Mouse (Mus musculus) neural tube, embryonic 13.5 days (tissue): ENCODE results near the gene Fcgr3. TPM values are rescaled to one million over a fixed set of nuclear protein-coding genes. Genes with fewer than 3 reads are reported as not detected.
A peak's percentile ranks its signal among the peaks of the same experiment; 100 is the strongest.
"Not testable (repeated sequence)": the region's sequence is repeated elsewhere in the genome, so short reads cannot be mapped to it uniquely, and the experiment has no call there.

Experiments used
- ATAC-seq: fragments of 200-750 bp; cut with Nextera tagmentation; 2 replicates; pipeline ENCODE4 v1.8.0; 2017; ENCODE audit warnings: low read depth, mild to moderate bottlenecking, moderate TSS enrichment, moderate library complexity
- H3K27ac ChIP-seq: fragments of 300-500 bp; sonication (generic); replicated peaks from 2 replicates; pipeline ENCODE4 v1.5.1; 2015; ENCODE audit warnings: moderate library complexity, mild to moderate bottlenecking, inconsistent platforms
- H3K27me3 ChIP-seq: fragments of 300-500 bp; sonication (generic); 2 replicates; pipeline ENCODE4 v1.6.1; 2015; ENCODE audit warnings: mild to moderate bottlenecking, inconsistent platforms
- H3K36me3 ChIP-seq: fragments of 300-500 bp; sonication (generic); 2 replicates; pipeline ENCODE4 v1.6.1; 2015; ENCODE audit warnings: mild to moderate bottlenecking, inconsistent platforms
- H3K4me1 ChIP-seq: fragments of 300-500 bp; sonication (generic); replicated peaks from 2 replicates; pipeline ENCODE4 v1.6.1; 2015; ENCODE audit warnings: inconsistent platforms
- H3K4me2 ChIP-seq: fragments of 300-500 bp; sonication (generic); 2 replicates; pipeline ENCODE4 v1.6.1; 2015; ENCODE audit warnings: inconsistent platforms, mild to moderate bottlenecking, moderate library complexity
- H3K4me3 ChIP-seq: fragments of 300-500 bp; sonication (generic); 2 replicates; pipeline ENCODE4 v1.5.1; 2015; ENCODE audit warnings: mild to moderate bottlenecking, inconsistent platforms
- H3K9ac ChIP-seq: fragments of 300-500 bp; sonication (generic); 2 replicates; pipeline ENCODE4 v1.6.1; 2015; ENCODE audit warnings: moderate library complexity, mild to moderate bottlenecking, inconsistent platforms
- H3K9me3 ChIP-seq: fragments of 300-500 bp; sonication (generic); 2 replicates; pipeline ENCODE4 v1.6.1; 2016; ENCODE audit warnings: inconsistent platforms
- WGBS: fragments of 180-500 bp; shearing (Covaris S2); methylation state at CpG from one replicate; pipeline ENCODE4 v1.1.7; 2015; 5-methylcytosine and 5-hydroxymethylcytosine counted together
- polyA plus RNA-seq: library from polyadenylated mRNA; unstranded; fragments of >200 nt; fragmentation: Nextera tagmentation; extraction: Ambion mirVana; gene quantifications from 2 replicates; pipeline ENCODE4 v1.2.1, GENCODE M21; 2015

The Fcgr3 gene
- polyA plus RNA-seq, 1 experiment from 2014 or later, result 9.0 TPM

DNA sequence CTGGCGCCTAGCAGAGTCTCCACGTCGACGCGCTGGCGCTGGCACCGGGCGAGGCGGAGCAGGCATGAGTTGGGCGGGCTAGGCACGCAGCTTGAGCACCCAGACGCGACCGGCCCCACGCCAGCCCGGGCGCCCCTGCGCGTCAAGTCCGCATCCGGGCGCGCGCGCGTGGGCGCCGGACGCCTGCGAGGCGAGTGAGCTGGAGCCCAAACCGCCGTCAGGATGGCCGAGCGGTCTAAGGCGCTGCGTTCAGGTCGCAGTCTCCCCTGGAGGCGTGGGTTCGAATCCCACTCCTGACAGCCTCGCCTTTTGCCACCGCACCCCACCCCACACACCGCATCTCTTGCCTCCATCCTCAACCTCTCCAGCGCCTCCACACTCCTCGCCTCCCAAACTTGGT, 1.0 kb upstream of the Fcgr3 start:
- not testable (repeated sequence) for H3K4me1 ChIP-seq, H3K27ac ChIP-seq, H3K9ac ChIP-seq, H3K36me3 ChIP-seq, H3K9me3 ChIP-seq
- peak overlapping the region; percentile 26 for H3K4me3 ChIP-seq
- peak; percentile 7 for ATAC-seq
- H3K4me2 ChIP-seq, result peak overlapping the region; percentile 43
- peaks cover 52% of the 10 kb centered on the region for H3K27me3 ChIP-seq
- 7% methylated on average over 31 of the region's 45 CpGs for WGBS

DNA sequence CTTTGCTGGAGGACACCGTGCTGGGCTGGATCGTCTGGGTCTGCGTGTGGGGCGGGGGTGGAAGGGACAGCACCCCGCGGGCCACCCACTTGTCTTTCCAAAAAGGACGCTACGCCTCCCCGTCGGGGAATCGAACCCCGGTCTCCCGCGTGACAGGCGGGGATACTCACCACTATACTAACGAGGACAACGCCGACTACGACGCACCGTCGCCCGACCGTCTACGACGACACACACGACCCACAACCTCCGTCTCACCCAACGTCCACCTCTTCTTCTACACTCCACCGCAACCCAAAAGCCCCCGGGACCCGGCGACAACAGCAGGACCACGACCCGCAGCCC, 480 bp upstream of the Fcgr3 start:
- not testable (repeated sequence) for H3K4me1 ChIP-seq
- WGBS, result under 1% methylated on average over 24 of the region's 35 CpGs
- H3K4me2 ChIP-seq, result peak overlapping the region; percentile 41

DNA sequence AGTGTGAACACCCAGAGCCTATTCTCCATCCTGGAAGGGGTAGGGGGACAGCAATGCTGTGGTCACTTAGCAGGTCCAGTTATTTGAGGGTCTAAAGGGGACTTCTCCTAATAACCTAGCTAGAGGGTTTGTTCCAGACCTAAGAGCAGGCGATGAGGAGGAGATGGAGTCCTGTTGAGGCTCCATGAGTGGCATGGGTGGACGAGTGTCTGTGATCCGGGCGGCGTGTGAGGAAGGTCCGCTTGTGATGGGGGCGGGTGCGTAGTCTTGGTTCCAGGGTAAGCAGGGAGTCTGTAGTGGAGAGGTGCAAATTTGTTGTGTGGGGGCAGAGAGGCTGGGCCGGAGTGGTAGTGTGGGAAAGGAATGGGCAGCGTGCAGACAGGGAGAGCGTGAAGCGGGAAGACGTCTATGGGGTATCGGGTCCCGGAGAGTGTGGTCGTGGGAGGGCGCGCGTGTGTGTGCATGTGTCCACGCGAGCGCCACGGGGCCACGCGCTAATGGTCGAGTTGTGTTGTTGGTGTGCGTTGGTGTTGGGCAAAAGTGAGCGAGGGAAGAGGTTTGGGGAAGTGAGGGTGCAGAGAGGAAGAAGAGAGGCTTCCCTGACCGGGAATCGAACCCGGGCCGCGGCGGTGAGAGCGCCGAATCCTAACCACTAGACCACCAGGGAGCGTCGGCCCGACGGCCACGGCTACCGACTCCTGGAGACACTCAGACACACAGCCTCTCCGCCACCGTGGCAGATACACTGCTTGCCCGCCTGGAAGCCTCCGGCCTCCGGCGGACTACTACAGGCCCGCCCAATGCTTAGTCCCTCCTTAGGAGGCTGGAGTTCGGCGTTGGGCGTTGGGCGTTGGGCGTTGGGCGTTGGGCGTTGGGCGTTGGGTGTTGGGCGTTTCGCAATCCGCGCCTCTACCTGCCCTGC, 905 bp downstream of the Fcgr3 start:
- H3K4me1 ChIP-seq, H3K27ac ChIP-seq, H3K36me3 ChIP-seq, H3K9ac ChIP-seq, H3K9me3 ChIP-seq: not testable (repeated sequence)
- Histone ChIP-seq H3K4me3 (peak overlapping the region; percentile 29), H3K27me3 (peaks cover 50% of the 10 kb centered on the region), H3K4me2 (peak overlapping the region; percentile 41)
- 10% methylated on average over 42 of the region's 61 CpGs for WGBS
- ATAC-seq, result peak; percentile 77

More for the DNA sequence above, 480 bp upstream of the Fcgr3 start:
- peak overlapping the region; percentile 29 for H3K4me3 ChIP-seq
- not testable (repeated sequence) for H3K36me3 ChIP-seq, H3K27ac ChIP-seq, H3K9me3 ChIP-seq, H3K9ac ChIP-seq
- peaks cover 51% of the 10 kb centered on the region for H3K27me3 ChIP-seq
- ATAC-seq, result peak; percentile 41

DNA sequence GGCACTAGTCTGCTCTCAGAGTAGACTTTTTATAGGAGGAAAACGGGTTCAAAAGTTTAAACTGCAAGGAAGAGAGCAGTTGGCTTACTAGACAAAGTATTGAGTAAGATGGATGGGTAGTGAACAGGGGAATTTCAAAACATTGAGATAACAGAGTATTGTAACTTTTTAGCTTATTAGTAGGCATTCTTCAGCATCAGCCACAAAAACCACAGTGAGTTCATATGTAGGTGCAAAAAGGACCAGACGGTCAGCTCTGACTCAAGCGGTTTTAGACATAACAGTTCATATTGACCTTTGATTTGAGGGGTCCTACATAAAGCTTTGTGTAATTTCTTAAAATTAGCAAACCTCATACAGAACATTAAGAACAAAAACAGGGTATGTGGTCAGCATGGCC, 3.2 kb downstream of the Fcgr3 start:
- peaks cover 48% of the 10 kb centered on the region for H3K27me3 ChIP-seq
- H3K36me3 ChIP-seq, result no peaks in the 10 kb centered on the region
- H3K4me2 ChIP-seq, result no peak overlapping the region
- H3K9ac ChIP-seq, result no peak overlapping the region
- H3K4me1 ChIP-seq, result peaks cover 7% of the 10 kb centered on the region
- no peak overlapping the region for H3K27ac ChIP-seq
- H3K4me3 ChIP-seq, result no peak overlapping the region
- no peak for ATAC-seq
- no peaks in the 10 kb centered on the region for H3K9me3 ChIP-seq
- WGBS, result 93% methylated on average over 3 of the region's 3 CpGs

DNA sequence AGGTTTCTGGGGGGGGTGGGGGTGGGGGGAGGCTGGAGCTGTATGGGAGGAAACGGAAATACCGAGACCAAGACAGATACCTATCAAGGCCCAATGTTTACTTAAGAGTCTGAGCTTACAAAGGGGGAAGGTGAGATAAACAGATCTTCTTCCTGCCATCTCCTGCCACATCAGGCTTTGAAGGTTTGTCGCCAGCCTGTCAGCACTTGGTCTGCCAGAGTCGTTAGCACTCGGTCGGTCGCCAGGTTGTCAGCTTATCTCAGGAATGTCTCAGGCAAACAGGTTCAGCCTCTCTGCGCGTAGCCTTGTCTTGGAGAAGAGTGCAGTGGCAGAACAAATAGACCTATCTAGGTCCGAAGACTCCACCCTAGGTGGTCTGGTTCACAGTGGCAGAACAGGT, 4.3 kb downstream of the Fcgr3 start:
- no peak overlapping the region for H3K4me3 ChIP-seq
- no peak overlapping the region for H3K27ac ChIP-seq
- no peak for ATAC-seq
- H3K4me2 ChIP-seq, result no peak overlapping the region
- 60% methylated on average over 10 of the region's 10 CpGs for WGBS
- H3K9ac ChIP-seq, result no peak overlapping the region
- peaks cover 39% of the 10 kb centered on the region for H3K27me3 ChIP-seq
- no peaks in the 10 kb centered on the region for H3K9me3 ChIP-seq
- H3K36me3 ChIP-seq, result no peaks in the 10 kb centered on the region
- H3K4me1 ChIP-seq, result peaks cover 7% of the 10 kb centered on the region

DNA sequence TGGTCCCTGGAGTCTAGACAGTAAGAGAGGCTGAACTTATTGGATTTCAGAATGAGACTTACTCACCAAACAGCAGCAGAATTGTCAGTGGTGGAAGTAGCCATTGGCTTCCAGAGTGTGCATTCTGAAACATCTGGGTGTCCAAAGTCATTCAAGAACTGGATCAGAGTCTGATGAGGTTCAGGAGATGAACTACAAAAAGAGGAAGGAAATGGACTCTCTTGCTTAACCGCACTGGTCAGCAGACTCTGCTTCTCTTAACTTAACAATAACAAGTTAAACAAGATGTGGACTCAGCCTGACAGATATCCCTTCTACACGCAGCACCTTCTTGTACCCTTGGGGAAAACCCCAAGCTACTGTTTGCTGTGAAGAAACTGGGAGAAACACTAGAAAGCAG, 5.5 kb downstream of the Fcgr3 start:
- H3K4me1 ChIP-seq, result peaks cover 3% of the 10 kb centered on the region
- no peaks in the 10 kb centered on the region for H3K36me3 ChIP-seq
- H3K27ac ChIP-seq, result no peak overlapping the region
- no peak overlapping the region for H3K9ac ChIP-seq
- no peak for ATAC-seq
- H3K4me3 ChIP-seq, result no peak overlapping the region
- no peaks in the 10 kb centered on the region for H3K9me3 ChIP-seq
- 93% methylated on average over 2 of the region's 2 CpGs for WGBS
- no peak overlapping the region for H3K4me2 ChIP-seq
- H3K27me3 ChIP-seq, result peaks cover 29% of the 10 kb centered on the region

DNA sequence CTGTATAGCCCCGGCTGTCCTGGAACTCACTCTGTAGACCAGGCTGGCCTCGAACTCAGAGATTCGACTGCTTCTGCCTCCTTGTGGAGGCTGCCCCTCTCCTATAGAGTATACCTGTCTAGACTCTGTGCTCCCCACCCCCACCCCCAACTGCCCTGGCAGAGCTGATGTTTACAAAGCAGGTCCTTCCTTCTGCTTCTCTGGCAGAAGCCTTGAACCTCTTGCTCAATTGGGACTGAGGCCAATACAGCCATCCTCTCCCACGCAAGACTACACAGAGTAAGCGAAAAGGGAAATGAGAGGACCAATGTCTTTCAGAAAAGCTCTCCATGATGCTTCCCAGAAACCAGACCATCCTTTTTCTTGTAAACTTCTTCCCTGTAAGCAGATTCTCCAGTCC, 7.5 kb downstream of the Fcgr3 start:
- WGBS, result 93% methylated on average over 5 of the region's 5 CpGs
- no peak for ATAC-seq

DNA sequence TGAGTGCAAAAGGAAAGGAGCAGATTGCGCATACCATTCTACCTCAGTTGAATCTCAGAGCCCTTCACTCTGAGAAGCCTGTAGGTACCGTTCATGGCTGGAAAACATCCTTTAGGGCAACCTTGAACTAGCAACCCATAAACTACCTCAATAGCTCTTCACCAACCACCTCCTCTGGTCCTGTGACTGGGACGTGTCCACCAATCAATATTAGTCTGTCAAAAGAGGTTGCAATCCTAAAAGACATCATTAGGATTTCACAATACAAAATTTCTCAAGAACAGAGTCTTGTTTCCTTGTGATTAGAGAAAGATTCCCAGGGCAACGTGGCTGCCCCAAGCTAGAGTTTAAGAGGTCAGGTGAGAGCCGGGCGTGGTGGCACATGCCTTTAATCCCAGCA, 11.4 kb downstream of the Fcgr3 start:
- WGBS, result 89% methylated on average over 6 of the region's 6 CpGs
- no peak for ATAC-seq
- Histone ChIP-seq H3K9me3 (no peaks in the 10 kb centered on the region), H3K4me3 (no peak overlapping the region), H3K36me3 (no peaks in the 10 kb centered on the region), H3K27me3 (peaks cover under 1% of the 10 kb centered on the region), H3K27ac (no peak overlapping the region), H3K4me2 (no peak overlapping the region), H3K9ac (no peak overlapping the region), H3K4me1 (no peaks in the 10 kb centered on the region)

More for the DNA sequence above, 7.5 kb downstream of the Fcgr3 start:
- Histone ChIP-seq H3K9me3 (no peaks in the 10 kb centered on the region), H3K4me2 (no peak overlapping the region), H3K9ac (no peak overlapping the region), H3K27me3 (peaks cover 17% of the 10 kb centered on the region; the same call in 1 of the 2 replicates), H3K4me1 (no peaks in the 10 kb centered on the region), H3K4me3 (no peak overlapping the region), H3K36me3 (no peaks in the 10 kb centered on the region), H3K27ac (no peak overlapping the region)

DNA sequence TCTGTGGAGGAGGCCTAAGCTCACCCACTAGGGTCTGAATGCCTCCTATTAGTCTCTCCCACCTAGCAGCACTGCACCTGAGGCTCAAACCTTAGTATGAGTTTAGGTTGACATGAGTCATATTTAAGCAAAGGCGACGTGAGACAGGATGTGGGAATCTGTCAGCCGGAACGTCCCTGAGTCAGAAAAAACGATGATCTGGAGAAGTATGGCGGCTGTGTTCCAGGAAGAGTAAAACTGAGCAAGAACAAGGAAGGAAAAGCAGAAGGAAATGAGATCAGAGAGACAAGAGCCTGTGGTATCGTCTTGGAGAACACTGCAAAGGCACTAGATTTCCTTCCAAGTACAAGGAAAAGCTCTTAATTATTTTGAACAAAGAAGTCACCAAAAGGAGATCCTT, 14.0 kb downstream of the Fcgr3 start:
- no peak overlapping the region for H3K9ac ChIP-seq
- H3K36me3 ChIP-seq, result no peaks in the 10 kb centered on the region
- H3K27ac ChIP-seq, result no peak overlapping the region
- WGBS, result 88% methylated on average over 7 of the region's 7 CpGs
- no peaks in the 10 kb centered on the region for H3K4me1 ChIP-seq
- ATAC-seq, result no peak
- H3K4me2 ChIP-seq, result no peak overlapping the region
- no peak overlapping the region for H3K4me3 ChIP-seq
- no peaks in the 10 kb centered on the region; the same call in 1 of the 2 replicates for H3K27me3 ChIP-seq
- H3K9me3 ChIP-seq, result no peaks in the 10 kb centered on the region

DNA sequence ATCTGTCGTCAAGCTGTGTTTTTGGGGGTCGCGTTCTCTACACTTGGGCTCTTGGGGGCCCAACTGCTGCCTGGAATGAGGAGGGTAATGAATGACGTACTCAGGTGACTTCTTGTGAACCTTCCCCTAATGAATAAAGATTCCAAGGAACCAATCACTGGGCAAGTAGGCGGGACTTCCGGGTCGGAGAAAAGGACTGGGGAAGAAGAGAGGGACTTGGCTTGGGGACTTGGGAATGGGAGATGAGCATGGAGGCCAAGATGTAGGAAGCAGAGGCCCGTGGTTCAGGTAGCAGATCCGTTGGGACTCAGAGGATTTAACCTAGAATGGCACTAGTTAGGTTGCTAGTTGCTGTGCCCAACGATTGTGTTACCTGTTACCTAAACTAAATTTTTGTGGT, 15.5 kb downstream of the Fcgr3 start:
- H3K9ac ChIP-seq, result no peak overlapping the region
- 52% methylated on average over 10 of the region's 10 CpGs for WGBS
- no peak overlapping the region; the same call in 1 of the 2 replicates for H3K4me2 ChIP-seq
- ATAC-seq, result no peak
- H3K4me3 ChIP-seq, result 0 out of 2 replicates have a peak overlapping the region, but pooled peaks have one; percentile 2
- no peaks in the 10 kb centered on the region for H3K9me3 ChIP-seq
- no peak overlapping the region for H3K27ac ChIP-seq
- no peaks in the 10 kb centered on the region for H3K36me3 ChIP-seq
- no peaks in the 10 kb centered on the region for H3K4me1 ChIP-seq
- no peaks in the 10 kb centered on the region; the same call in 1 of the 2 replicates for H3K27me3 ChIP-seq

DNA sequence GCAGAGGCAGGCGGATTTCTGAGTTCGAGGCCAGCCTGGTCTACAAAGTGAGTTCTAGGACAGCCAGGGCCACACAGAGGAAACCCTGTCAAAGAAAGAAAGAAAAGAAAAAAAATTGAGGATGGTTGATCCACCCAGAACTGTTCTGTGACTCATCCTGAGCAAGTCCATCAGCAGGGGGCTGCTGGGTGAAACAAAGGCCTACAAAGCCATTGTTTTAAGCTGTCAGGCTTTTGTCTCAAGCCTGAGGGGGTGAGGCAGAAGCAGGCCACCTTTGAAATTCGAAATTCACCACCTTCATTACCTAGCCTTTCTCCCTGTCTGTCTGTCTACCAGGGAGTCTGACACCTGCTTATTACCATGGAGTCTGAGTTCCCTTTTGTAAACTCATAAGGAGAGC, 18.2 kb downstream of the Fcgr3 start:
- no peak overlapping the region for H3K27ac ChIP-seq
- ATAC-seq, result no peak
- 75% methylated on average over 3 of the region's 3 CpGs for WGBS
- H3K27me3 ChIP-seq, result no peaks in the 10 kb centered on the region; the same call in 1 of the 2 replicates
- no peak overlapping the region for H3K9ac ChIP-seq
- no peaks in the 10 kb centered on the region for H3K9me3 ChIP-seq
- H3K4me3 ChIP-seq, result no peak overlapping the region
- H3K36me3 ChIP-seq, result no peaks in the 10 kb centered on the region
- 0 out of 2 replicates have a peak, but pooled peaks cover 4% of the 10 kb centered on the region for H3K4me1 ChIP-seq
- H3K4me2 ChIP-seq, result no peak overlapping the region

DNA sequence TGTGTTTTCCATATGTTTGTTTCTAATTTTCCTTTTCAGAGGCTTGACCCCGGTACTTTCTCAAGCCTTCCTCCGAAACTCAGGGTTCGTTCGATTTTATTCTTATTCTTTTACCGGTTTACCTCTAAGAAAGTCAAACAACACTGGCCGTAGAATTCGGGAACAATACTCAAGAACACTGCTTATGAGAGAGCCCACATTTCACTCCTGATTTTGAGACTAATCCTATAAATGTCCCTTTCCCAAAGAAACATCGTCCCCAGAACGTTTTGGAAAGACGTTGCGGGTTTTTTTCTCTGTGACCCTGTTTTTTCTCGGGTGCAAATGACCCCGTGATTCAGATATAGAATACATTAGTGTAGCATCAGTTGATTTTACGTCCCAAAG, 19.7 kb downstream of the Fcgr3 start:
- H3K4me3 ChIP-seq, result peak overlapping the region; percentile 58
- WGBS, result 7% methylated on average over 14 of the region's 14 CpGs
- peak; percentile 7; the same call in 1 of the 2 replicates for ATAC-seq
- peak overlapping the region; percentile 51 for H3K4me2 ChIP-seq
- no peaks in the 10 kb centered on the region for H3K27me3 ChIP-seq
- H3K9me3 ChIP-seq, result no peaks in the 10 kb centered on the region
- 0 out of 2 replicates have a peak, but pooled peaks cover 4% of the 10 kb centered on the region for H3K4me1 ChIP-seq
- H3K27ac ChIP-seq, result no peak overlapping the region
- peak overlapping the region; percentile 66 for H3K9ac ChIP-seq
- no peaks in the 10 kb centered on the region for H3K36me3 ChIP-seq
